Mouse (Mus musculus): ENCODE measurements around the gene Tnfrsf13b. TPM values are rescaled to one million over a fixed set of nuclear protein-coding genes. Genes with fewer than 3 reads are reported as not detected.

Tnfrsf13b gene
- total and polyA plus RNA-seq, 3 experiments: 49.1 to 131 (median 60.5) TPM

- H3K4me3 ChIP-seq (ENCODE audit: low read depth, low read length): peak within 1 kb of the TSS; percentile 86
- no peaks in the 10 kb centered on the region for H3K9me3 ChIP-seq (replicated peaks)
- peaks cover 21% of the 10 kb centered on the region for H3K36me3 ChIP-seq (replicated peaks)
- H3K27me3 ChIP-seq (ENCODE audit: insufficient read depth, low read length): no peaks in the 10 kb centered on the region
- ATAC-seq (ENCODE audit: extremely low read depth, insufficient number of reproducible peaks, low FRiP score, poor library complexity, severe bottlenecking) (peak; percentile 98), DNase-seq (ENCODE audit: low spot score) (peak; percentile 98)
- H3K4me1 ChIP-seq (ENCODE audit: insufficient read depth, low read depth, low read length): peaks cover 24% of the 10 kb centered on the region
- TF ChIP-seq GATA1 (IDR thresholded peaks at IDR 0.05; ENCODE audit: borderline replicate concordance, low read length) (no peak), GATA2 (IDR thresholded peaks at IDR 0.05; ENCODE audit: borderline replicate concordance, low read depth, low read length) (no peak), POLR2AphosphoS5 (IDR thresholded peaks at IDR 0.05; ENCODE audit: insufficient replicate concordance, low read depth, low read length) (no peak), TAL1 (conservative IDR thresholded peaks at IDR 0.05; ENCODE audit: low read depth, low read length) (no peak), CTCF (IDR thresholded peaks at IDR 0.05; ENCODE audit: low read depth, low read length) (no peak)
Measured at GRCm38 (mm10) chr11:61174821-61175658, 48.5 kb downstream of the Tnfrsf13b start, which contains the start of gene Usp22. TSS of gene Usp22 (minus strand) at chr11:61175055.

GRCm38 (mm10) chr11:61175778-61176177, 49.2 kb downstream of the Tnfrsf13b start:
- Histone ChIP-seq H3K4me3 (ENCODE audit: low read depth, low read length) (no peak overlapping the region; the same call in 1 of the 2 replicates), H3K9me3 (replicated peaks) (no peaks in the 10 kb centered on the region)
- TF ChIP-seq GATA2 (IDR thresholded peaks at IDR 0.05; ENCODE audit: borderline replicate concordance, low read depth, low read length): no peak

GRCm38 (mm10) chr11:61176321-61176720, 49.8 kb downstream of the Tnfrsf13b start:
- no peak for DNase-seq (ENCODE audit: low spot score)
- no peak for ATAC-seq (ENCODE audit: extremely low read depth, insufficient number of reproducible peaks, low FRiP score, poor library complexity, severe bottlenecking)
- Histone ChIP-seq H3K4me3 (ENCODE audit: low read depth, low read length) (no peak overlapping the region), H3K4me1 (ENCODE audit: insufficient read depth, low read depth, low read length) (peaks cover 24% of the 10 kb centered on the region), H3K9me3 (replicated peaks) (no peaks in the 10 kb centered on the region), H3K36me3 (replicated peaks) (peaks cover 11% of the 10 kb centered on the region), H3K27me3 (ENCODE audit: insufficient read depth, low read length) (no peaks in the 10 kb centered on the region; the same call in 1 of the 2 replicates)
- TF ChIP-seq GATA1 (IDR thresholded peaks at IDR 0.05; ENCODE audit: borderline replicate concordance, low read length) (no peak), POLR2AphosphoS5 (IDR thresholded peaks at IDR 0.05; ENCODE audit: insufficient replicate concordance, low read depth, low read length) (no peak), CTCF (IDR thresholded peaks at IDR 0.05; ENCODE audit: low read depth, low read length) (no peak), GATA2 (IDR thresholded peaks at IDR 0.05; ENCODE audit: borderline replicate concordance, low read depth, low read length) (no peak), TAL1 (conservative IDR thresholded peaks at IDR 0.05; ENCODE audit: low read depth, low read length) (no peak)

More at GRCm38 (mm10) chr11:61175778-61176177, 49.2 kb downstream of the Tnfrsf13b start:
- ATAC-seq (ENCODE audit: extremely low read depth, insufficient number of reproducible peaks, low FRiP score, poor library complexity, severe bottlenecking): no peak
- Histone ChIP-seq H3K36me3 (replicated peaks) (peaks cover 16% of the 10 kb centered on the region), H3K27me3 (ENCODE audit: insufficient read depth, low read length) (no peaks in the 10 kb centered on the region; the same call in 1 of the 2 replicates), H3K4me1 (ENCODE audit: insufficient read depth, low read depth, low read length) (peaks cover 24% of the 10 kb centered on the region)
- no peak for DNase-seq (ENCODE audit: low spot score)

- Histone ChIP-seq H3K27me3 (ENCODE audit: insufficient read depth, low read length) (peaks cover 8% of the 10 kb centered on the region; the same call in 1 of the 2 replicates), H3K36me3 (replicated peaks) (no peaks in the 10 kb centered on the region), H3K4me3 (ENCODE audit: low read depth, low read length) (no peak overlapping the region), H3K9me3 (replicated peaks) (no peaks in the 10 kb centered on the region), H3K4me1 (ENCODE audit: insufficient read depth, low read depth, low read length) (peaks cover 13% of the 10 kb centered on the region)
- DNase-seq (ENCODE audit: low spot score) (no peak), ATAC-seq (ENCODE audit: extremely low read depth, insufficient number of reproducible peaks, low FRiP score, poor library complexity, severe bottlenecking) (no peak)
- TF ChIP-seq POLR2AphosphoS5 (IDR thresholded peaks at IDR 0.05; ENCODE audit: insufficient replicate concordance, low read depth, low read length) (no peak), GATA1 (IDR thresholded peaks at IDR 0.05; ENCODE audit: borderline replicate concordance, low read length) (no peak), TAL1 (conservative IDR thresholded peaks at IDR 0.05; ENCODE audit: low read depth, low read length) (no peak), GATA2 (IDR thresholded peaks at IDR 0.05; ENCODE audit: borderline replicate concordance, low read depth, low read length) (no peak)
Measured at GRCm38 (mm10) chr11:61180361-61180760, 53.8 kb downstream of the Tnfrsf13b start.

- peaks cover 8% of the 10 kb centered on the region; the same call in 1 of the 2 replicates for H3K27me3 ChIP-seq (ENCODE audit: insufficient read depth, low read length)
- no peaks in the 10 kb centered on the region for H3K9me3 ChIP-seq (replicated peaks)
- DNase-seq (ENCODE audit: low spot score) (no peak), ATAC-seq (ENCODE audit: extremely low read depth, insufficient number of reproducible peaks, low FRiP score, poor library complexity, severe bottlenecking) (no peak)
- H3K36me3 ChIP-seq (replicated peaks): no peaks in the 10 kb centered on the region
- peaks cover 2% of the 10 kb centered on the region; the same call in 1 of the 2 replicates for H3K4me1 ChIP-seq (ENCODE audit: insufficient read depth, low read depth, low read length)
- H3K4me3 ChIP-seq (ENCODE audit: low read depth, low read length): no peak overlapping the region
- TF ChIP-seq GATA1 (IDR thresholded peaks at IDR 0.05; ENCODE audit: borderline replicate concordance, low read length) (no peak), POLR2AphosphoS5 (IDR thresholded peaks at IDR 0.05; ENCODE audit: insufficient replicate concordance, low read depth, low read length) (no peak), GATA2 (IDR thresholded peaks at IDR 0.05; ENCODE audit: borderline replicate concordance, low read depth, low read length) (no peak), TAL1 (conservative IDR thresholded peaks at IDR 0.05; ENCODE audit: low read depth, low read length) (no peak), CTCF (IDR thresholded peaks at IDR 0.05; ENCODE audit: low read depth, low read length) (no peak)
Measured at GRCm38 (mm10) chr11:61181624-61182023, 55.1 kb downstream of the Tnfrsf13b start.

GRCm38 (mm10) chr11:61183820-61184219, 57.3 kb downstream of the Tnfrsf13b start:
- ATAC-seq (ENCODE audit: extremely low read depth, insufficient number of reproducible peaks, low FRiP score, poor library complexity, severe bottlenecking): no peak
- DNase-seq (ENCODE audit: low spot score): no peak
- no peak for TF ChIP-seq GATA2 (IDR thresholded peaks at IDR 0.05; ENCODE audit: borderline replicate concordance, low read depth, low read length)
- TF ChIP-seq TAL1 (conservative IDR thresholded peaks at IDR 0.05; ENCODE audit: low read depth, low read length): no peak
- no peak for TF ChIP-seq POLR2AphosphoS5 (IDR thresholded peaks at IDR 0.05; ENCODE audit: insufficient replicate concordance, low read depth, low read length)
- TF ChIP-seq CTCF (IDR thresholded peaks at IDR 0.05; ENCODE audit: low read depth, low read length): no peak
- TF ChIP-seq GATA1 (IDR thresholded peaks at IDR 0.05; ENCODE audit: borderline replicate concordance, low read length): no peak
- Histone ChIP-seq H3K4me3 (ENCODE audit: low read depth, low read length) (no peak overlapping the region), H3K27me3 (ENCODE audit: insufficient read depth, low read length) (peaks cover 8% of the 10 kb centered on the region; the same call in 1 of the 2 replicates), H3K36me3 (replicated peaks) (no peaks in the 10 kb centered on the region), H3K9me3 (replicated peaks) (no peaks in the 10 kb centered on the region), H3K4me1 (ENCODE audit: insufficient read depth, low read depth, low read length) (no peaks in the 10 kb centered on the region)
